In the genomic region with DNA sequence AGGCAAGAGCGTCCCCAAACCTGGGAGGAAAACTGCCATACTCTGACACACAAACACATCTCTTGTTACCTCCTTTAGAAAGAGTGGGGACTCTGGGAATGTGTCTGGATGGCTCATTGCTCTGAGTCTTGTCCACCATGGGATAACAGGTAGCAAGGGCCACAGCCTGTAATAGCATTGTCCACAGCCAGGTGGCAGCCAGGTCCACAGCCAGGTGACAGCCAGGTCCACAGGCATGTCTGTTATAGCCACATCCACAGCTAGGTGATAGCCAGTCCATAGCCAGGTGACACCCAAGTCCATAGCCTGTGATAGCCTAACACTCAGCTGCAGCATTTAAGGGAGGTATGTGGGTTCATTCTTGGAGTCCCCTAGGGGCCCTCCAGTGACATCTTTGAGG, we compare ENCODE assay signal across 13 mouse cellular contexts. TPM values are rescaled to one million over a fixed set of nuclear protein-coding genes. Genes with fewer than 3 reads are reported as not detected.
A peak's percentile ranks its signal among the peaks of the same experiment; 100 is the strongest.
DNase-seq lines count a peak whose midpoint lies in the region; ATAC-seq and TF ChIP-seq lines count a peak whose summit lies in the region.
"Had no signal": no experiment of that assay in that cellular context is flagged by ENCODE, and none has a peak within 500 bp of the region (broad histone marks: within the 10 kb centered on the region; RNA-seq: fewer than 3 reads in every experiment).

No protein-coding gene starts in this region.

- H3K4me2 ChIP-seq in lung, embryonic 14.5 days: no peak overlapping the region
- H3K4me2 ChIP-seq: forebrain, embryonic 13.5 days; heart, embryonic 13.5 days had no signal

- no peak overlapping the region for H3K4me3 ChIP-seq in lung, embryonic 14.5 days (ENCODE audit: low read depth, low read length)
- H3K4me3 ChIP-seq: forebrain, embryonic 13.5 days; heart, embryonic 13.5 days; myocyte had no signal

- peak; percentile 62 for DNase-seq in CD4-positive, CD25-positive, alpha-beta regulatory T cell, adult 2 months (ENCODE audit: low read depth, low spot score)
- DNase-seq in lung, embryonic 14.5 days: no peak
- DNase-seq in lung, postnatal 14 days: no peak
- DNase-seq in cerebellum, postnatal 10 days: peak; percentile 63 to 65
- peak; percentile 34 for DNase-seq in lung, postnatal 36 days
- no peak for DNase-seq in left cerebral cortex, adult 8-10 months (ENCODE audit: low spot score in 2 of 2)
- no peak for DNase-seq in layer of hippocampus, adult 8-10 months (ENCODE audit: low spot score in 2 of 2)
- DNase-seq: layer of hippocampus, adult 9-11 months; right cerebral cortex, postnatal 14 days had no signal

- H3K36me3 ChIP-seq in lung, embryonic 14.5 days (ENCODE audit: insufficient read depth): no peaks in the 10 kb centered on the region
- H3K36me3 ChIP-seq: heart, embryonic 13.5 days had no signal

- no peak overlapping the region for H3K9ac ChIP-seq in lung, embryonic 14.5 days
- H3K9ac ChIP-seq: forebrain, embryonic 13.5 days; heart, embryonic 13.5 days had no signal

- peak; percentile 63 for TF ChIP-seq CTCF in lung, embryonic 14.5 days (IDR thresholded peaks at IDR 0.05; ENCODE audit: low read depth)

- H3K27ac ChIP-seq in lung, embryonic 14.5 days (ENCODE audit: low read depth): no peak overlapping the region
- H3K27ac ChIP-seq: forebrain, embryonic 13.5 days; heart, embryonic 13.5 days had no signal

- H3K27me3 ChIP-seq in lung, embryonic 14.5 days (ENCODE audit: insufficient read depth, low read length): no peaks in the 10 kb centered on the region

- H3K9me3 ChIP-seq in lung, embryonic 14.5 days (ENCODE audit: low read depth, low read length): no peaks in the 10 kb centered on the region
- H3K9me3 ChIP-seq: forebrain, embryonic 13.5 days; heart, embryonic 13.5 days had no signal

- H3K4me1 ChIP-seq in lung, embryonic 14.5 days (ENCODE audit: insufficient read depth): no peaks in the 10 kb centered on the region

- 86% methylated on average over 1 of the region's 1 CpGs for WGBS in lung, embryonic 14.5 days

- no peak for ATAC-seq in CD4-positive, CD25-positive, alpha-beta regulatory T cell, adult 4 months
- no peak for ATAC-seq in lung, embryonic 14.5 days (ENCODE audit: insufficient read depth)
- ATAC-seq: forebrain, embryonic 13.5 days had no signal

RNA-seq across cellular contexts. Expression of a gene that starts 25.3 kb away (rescaled TPM):
- polyA plus RNA-seq in CD4-positive, CD25-positive, alpha-beta regulatory T cell, adult 4 months (2017; shearing (Covaris generic)): 1 to 10 TPM; 1.8 to 3.7 TPM
- 0.53 and 0.64 TPM in 2 replicates for polyA plus RNA-seq in lung, embryonic 14.5 days (2014; fragmentation: Nextera tagmentation; extraction: Ambion mirVana)
- 10 to 100 TPM; 41.2 to 46.2 (median 43.9) TPM for total RNA-seq in left cerebral cortex, adult 8-10 months (2022)
- 10 to 100 TPM; 18.0 to 21.1 (median 19.8) TPM for total RNA-seq in layer of hippocampus, adult 8-10 months (2022)

RNA-seq across cellular contexts. Expression of a gene that starts 35.1 kb away (rescaled TPM):
- 100 to 1,000 TPM in 1 of 2 experiments, 10 to 100 TPM in 1; 89.8 to 124 TPM for polyA plus RNA-seq in CD4-positive, CD25-positive, alpha-beta regulatory T cell, adult 4 months (2017; shearing (Covaris generic))
- 11.4 and 11.5 TPM in 2 replicates for polyA plus RNA-seq in lung, embryonic 14.5 days (2014; fragmentation: Nextera tagmentation; extraction: Ambion mirVana)
- 1 to 10 TPM; 1.5 to 2.1 (median 1.7) TPM for total RNA-seq in left cerebral cortex, adult 8-10 months (2022)
- 1 to 10 TPM in 3 of 4 experiments, under 1 TPM in 1; 0.59 to 1.5 (median 1.3) TPM for total RNA-seq in layer of hippocampus, adult 8-10 months (2022)

Comparison
In these comparisons a context has a peak if more than half of its experiments do, and no peak if none do; other contexts are left out.
1. DNase-seq: peak in CD4-positive, CD25-positive, alpha-beta regulatory T cell, adult 2 months (single experiment), cerebellum, postnatal 10 days (2 of 2) and lung, postnatal 36 days (single experiment); none in lung, embryonic 14.5 days (single experiment), lung, postnatal 14 days (single experiment), left cerebral cortex, adult 8-10 months (0 of 2) and layer of hippocampus, adult 8-10 months (0 of 2).